Mouse (Mus musculus) right cerebral cortex, adult 2 months (tissue): Measurements from ENCODE around the gene Rnf123.

ENCODE experiments used
- DNase-seq, 2 experiments: peaks; one replicate each; pipeline ENCODE4 v3.0.0; 2021 to 2022; ENCODE audit warnings: low spot score in 2 of 2

Gene Rnf123

GRCm38 (mm10) chr9:108082988-108083431 lies at the start of gene Rnf123:
Gene Rnf123, minus strand, starts transcription at chr9:108083346.
- no peak for DNase-seq

DNA sequence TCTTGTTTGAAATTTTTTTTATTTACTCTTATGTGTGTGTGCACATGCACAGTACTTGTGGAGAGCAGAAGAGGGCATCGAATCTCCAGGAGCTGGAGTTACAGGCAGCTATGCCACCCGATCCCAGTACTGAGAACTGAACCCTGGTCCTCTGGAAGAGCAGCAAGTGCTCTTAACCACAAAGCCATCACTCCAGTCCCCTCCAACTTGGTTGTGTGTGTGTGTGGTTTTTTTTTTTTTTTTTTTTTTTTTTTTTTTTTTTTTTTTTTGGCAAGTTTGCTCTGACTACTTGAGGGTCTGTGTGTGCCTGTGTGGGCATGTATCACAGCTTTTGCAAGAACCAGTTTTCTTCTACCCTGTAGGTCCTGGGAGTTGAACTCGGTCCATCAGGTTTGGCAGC lies 49.2 kb upstream of the Rnf123 start:
- no peak for DNase-seq

- DNase-seq, result no peak
Measured at GRCm38 (mm10) chr9:108131502-108131901, 48.4 kb upstream of the Rnf123 start.

GRCm38 (mm10) chr9:108129042-108129948 lies 46.1 kb upstream of the Rnf123 start:
- no peak for DNase-seq

DNA sequence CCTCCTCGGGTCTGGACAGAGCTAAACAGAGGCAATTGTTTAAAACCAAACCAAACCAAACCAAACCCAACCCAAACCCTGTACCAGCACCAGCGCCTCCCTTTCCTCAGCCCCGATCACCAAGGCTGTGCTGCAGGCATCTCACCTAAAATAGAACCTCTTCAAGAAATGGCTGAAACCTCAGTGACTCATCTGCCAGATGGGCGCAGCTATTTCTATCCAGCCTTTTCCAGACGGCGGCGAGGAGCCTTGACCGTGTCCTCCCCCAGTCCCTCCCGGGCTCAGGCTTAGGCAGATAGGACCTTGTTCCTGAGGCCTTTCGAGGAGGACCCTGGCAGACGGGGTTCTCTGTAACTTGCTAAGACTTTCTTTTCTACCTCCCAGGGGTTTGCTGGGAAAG lies 45.1 kb upstream of the Rnf123 start:
- peak; percentile 80 to 85 for DNase-seq

DNA sequence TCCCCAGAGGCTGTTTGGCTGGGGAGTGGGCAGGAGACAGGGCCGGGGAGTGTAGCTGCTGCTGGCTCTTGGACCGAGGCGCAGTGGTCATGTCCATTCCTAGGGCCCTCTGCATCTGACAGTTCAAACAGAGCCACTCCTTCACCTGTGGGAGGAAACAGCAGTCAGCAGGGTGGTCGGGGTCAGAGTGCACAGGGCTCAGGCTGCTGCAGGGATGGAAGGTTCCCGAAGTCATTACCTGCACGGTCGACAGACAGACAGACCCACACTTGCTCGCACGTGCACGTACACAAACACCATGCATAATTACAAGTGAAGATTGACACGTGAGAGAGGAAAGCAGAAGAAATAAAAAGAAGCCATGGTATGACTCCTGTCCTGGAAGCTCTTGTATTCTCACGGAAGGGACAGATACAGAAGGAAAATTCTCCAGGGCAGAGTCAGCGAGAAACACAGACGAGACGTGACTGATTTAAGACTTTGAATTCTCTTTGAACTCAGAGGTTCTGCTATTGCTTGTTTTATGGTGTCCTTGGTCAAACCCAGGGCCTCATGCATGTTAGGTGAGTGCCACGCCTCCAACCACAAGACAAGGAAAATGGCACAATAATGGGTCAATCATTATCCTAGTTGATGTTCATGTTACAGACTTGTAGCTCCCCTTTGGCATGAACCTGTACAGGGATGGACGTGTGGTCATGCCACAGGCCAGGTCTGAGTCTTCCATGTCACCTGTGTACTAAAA lies 43.5 kb upstream of the Rnf123 start:
- no peak for DNase-seq

- DNase-seq, result no peak
Measured at GRCm38 (mm10) chr9:108125731-108126130, 42.6 kb upstream of the Rnf123 start.

DNA sequence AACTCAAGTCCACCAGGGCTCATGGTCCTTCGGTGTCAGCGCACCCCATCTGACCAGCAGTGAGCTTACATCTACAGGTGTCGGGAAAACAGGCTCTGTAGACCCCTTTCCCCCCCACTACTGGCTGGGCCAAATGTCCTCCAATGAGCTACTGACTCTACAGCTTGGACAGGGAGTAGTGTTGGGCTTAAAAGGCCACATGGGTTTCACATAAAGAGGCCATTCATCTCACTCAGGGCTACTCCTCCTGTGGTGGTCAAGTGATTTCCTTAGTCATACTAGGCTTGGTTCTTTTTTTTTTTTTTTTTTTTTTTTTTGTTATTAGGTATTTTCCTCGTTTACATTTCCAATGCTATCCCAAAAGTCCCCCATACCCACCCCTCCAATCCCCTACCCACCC lies 40.8 kb upstream of the Rnf123 start:
- DNase-seq, result no peak

DNA sequence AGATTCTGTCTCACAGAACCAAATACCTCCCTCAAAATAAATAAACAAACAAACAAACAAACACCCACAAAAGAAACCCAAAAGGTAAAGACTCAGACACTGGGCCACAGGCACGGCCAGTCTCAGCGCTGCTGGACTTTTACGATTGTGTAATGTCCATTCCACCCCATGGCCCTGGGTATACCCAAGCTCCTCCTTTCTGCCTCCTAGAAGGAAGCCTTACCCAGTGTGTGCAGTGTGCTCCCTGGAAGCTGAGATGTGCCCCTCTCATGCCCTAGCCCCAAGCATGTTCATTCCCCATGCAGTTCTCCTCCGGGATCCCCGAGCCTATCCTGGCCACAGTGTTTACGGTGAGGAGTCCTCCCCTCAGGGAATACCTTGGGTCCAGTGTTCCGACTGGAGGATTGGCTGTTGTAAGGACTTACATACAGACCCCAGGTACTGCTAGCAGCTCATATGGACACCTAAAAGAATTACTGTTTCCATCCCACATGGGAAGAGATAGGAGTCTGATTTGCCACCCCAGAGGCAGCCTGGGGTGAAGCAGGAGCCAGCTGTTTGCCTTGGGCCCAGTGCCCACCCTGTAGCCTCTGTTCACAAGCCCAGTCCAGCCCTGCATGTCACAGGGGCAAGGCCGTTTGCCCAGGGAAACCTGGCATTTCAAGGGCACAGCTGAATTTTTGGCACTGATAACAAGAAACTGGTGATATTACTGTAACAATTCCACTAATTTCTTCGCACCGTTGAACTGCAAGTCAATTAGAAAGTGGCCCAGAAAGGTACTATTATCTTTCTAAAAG lies 38.2 kb upstream of the Rnf123 start:
- no peak for DNase-seq

- DNase-seq, result peak in 1 of 2 experiments; percentile 43
Measured at GRCm38 (mm10) chr9:108120671-108121070, 37.5 kb upstream of the Rnf123 start.

- peak in 1 of 2 experiments; percentile 46 for DNase-seq
Measured at GRCm38 (mm10) chr9:108119891-108120411, 36.8 kb upstream of the Rnf123 start.

GRCm38 (mm10) chr9:108117143-108117542 lies 34.0 kb upstream of the Rnf123 start:
- no peak for DNase-seq

DNA sequence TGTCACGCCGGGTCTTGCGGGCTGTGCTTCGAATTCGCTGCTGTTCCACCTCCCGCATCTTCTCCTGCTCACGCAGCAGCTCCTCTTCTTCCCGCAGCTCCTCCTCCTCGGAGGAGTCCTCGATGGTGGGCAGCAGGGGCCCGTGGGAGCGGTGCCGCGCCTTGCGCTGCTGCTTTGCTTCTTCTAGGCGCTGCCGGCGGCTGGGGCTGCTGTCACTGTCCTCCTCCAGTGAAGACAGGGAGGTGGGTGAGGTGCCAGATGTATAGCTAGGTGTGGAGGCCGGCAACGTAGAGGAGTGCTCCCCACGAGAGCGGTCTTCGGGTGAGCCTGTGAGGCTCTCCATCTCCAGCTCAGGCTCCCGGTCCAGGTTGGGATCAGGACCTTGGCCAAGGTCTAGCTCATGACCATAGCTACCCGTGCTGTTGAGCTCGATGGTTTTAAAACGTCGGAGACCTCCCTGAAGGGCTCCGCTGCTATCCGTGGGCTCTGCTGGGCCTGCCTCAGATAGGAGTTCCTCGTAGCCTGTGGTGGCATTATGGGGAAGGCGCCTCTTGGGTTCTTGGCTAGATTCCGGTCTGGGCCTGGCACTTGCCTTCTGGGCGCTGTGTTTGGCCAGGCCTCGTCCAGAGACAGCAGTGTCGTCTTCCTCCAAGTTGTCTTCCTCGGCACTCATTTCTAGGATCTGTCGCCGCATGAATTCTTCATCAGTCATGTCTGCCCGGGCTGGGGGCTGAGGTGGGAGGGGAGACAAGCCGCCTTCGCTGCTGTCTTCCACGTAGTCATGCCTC lies 32.3 kb upstream of the Rnf123 start:
- DNase-seq, result peak; percentile 72 to 73

- DNase-seq, result no peak
Measured at GRCm38 (mm10) chr9:108112719-108113340, 29.7 kb upstream of the Rnf123 start.

DNA sequence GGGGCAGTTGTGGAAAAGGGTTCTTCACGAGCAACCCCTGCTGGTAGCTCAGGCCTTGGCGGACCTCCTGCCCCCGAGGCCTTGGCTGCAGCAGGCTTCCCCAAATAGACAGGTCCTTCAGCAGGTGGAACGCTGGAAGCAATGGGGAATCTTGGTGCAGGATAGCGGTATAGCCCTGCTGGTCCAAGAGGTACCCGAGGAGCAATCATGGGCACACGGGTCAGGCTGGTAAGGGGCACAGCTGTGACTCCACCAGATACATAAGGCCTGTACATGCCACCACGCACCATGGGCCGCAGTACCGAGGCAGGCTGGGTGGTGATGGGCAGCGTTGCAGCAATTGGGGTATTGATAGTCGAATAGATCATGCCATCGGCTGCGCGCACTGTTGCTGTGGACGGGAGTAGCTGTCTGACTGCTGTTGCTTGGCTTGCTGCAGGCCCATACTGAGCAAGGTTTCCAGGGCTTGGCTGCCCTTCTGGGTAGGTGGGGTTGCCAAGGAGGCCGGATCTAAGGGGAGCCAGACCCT lies 28.5 kb upstream of the Rnf123 start:
- DNase-seq, result no peak

GRCm38 (mm10) chr9:108111101-108111592 lies 28.0 kb upstream of the Rnf123 start:
- no peak for DNase-seq

- DNase-seq, result no peak
Measured at GRCm38 (mm10) chr9:108110160-108110559, 27.0 kb upstream of the Rnf123 start.

GRCm38 (mm10) chr9:108107867-108108266 lies 24.7 kb upstream of the Rnf123 start:
- no peak for DNase-seq

DNA sequence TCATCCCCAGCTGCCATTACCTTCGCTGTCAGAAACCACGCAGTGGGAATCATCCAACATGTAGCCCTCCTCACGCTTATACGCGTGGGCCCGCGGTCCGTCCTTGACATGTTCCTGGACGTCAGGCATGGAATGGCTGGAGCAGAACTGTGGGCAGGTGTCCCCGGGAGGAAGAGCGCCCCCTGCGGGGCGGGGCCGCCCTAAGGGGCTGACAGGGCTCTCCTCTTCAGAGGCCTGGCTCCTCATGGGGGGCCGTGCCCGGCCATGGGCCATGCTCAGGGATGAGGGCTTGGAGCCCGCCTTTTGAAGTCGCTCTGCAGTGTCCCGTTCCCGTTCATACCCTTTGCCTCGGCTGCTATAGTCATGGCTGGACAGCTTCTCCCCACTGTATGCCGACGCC lies 22.9 kb upstream of the Rnf123 start:
- no peak for DNase-seq

- no peak for DNase-seq
Measured at GRCm38 (mm10) chr9:108105549-108105863, 22.4 kb upstream of the Rnf123 start.
